Mouse (Mus musculus) induced T-regulatory cell, adult 2 months (primary cell): ENCODE results near the gene Dtnb.

Source experiments
- DNase-seq: peaks from one replicate; pipeline ENCODE4 v3.0.0-alpha.2; 2012; ENCODE audit warnings: low read depth

Gene Dtnb

DNA sequence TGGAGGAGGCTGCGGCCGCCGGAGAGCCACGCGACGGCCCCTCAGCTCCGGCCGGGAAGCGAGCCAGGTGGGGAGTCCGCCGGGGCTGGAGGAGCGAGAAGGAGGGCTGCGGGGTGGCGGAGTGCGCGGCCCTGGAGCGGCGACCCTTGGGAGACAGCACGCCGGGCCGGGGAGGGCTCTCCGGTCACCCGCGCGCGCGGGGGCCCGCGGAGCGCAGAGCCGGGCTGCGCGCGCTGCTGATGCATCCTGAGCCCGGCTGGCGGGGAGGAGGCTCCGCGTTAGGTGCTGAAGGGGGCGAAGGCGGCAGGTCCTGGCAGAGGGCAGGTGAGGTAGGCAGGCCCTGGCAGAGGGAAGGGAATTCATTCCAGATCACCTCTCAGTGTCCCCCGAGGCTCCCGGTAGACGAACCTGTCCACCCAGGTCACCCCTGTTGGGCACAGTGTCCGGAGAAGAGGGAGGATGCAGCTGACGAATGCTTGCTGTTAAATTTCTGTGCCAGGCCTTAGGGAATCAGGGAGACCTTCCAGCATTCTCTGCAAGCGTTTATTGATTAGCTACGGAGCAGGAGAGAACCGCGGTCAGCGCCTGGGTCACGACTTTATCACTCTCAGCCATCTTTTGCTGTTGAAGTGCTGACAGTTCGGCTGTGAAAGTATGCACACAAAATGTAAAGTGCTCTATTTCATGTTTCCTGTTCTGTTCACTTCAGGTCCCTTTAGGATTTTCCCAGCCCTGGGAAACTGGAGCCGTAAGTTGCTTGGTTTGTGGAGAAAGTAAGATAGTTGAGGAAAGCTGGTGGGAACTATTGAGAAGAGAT is 608 bp downstream of the Dtnb start:
- DNase-seq, result peak; percentile 77

DNA sequence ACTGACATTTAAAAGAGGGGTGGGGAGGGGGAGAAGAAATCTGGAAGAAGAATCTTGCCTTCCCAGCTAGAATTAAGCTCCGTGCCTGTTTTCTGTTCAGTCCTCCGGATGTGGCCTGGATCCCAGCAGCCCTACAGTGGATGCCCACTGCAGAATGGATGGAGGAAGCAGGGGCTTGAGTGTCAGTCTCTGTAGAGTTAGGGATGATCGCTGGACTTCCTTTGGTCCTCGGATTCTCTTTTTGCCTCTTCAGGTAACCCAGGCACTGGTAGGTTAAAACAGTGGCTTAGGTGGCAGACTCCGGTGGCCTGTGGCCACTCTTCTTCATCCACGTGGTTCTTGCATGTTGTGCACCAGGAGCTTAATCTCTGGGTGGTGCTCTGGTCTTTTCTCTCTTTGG is 1.2 kb downstream of the Dtnb start:
- DNase-seq, result peak; percentile 27

DNA sequence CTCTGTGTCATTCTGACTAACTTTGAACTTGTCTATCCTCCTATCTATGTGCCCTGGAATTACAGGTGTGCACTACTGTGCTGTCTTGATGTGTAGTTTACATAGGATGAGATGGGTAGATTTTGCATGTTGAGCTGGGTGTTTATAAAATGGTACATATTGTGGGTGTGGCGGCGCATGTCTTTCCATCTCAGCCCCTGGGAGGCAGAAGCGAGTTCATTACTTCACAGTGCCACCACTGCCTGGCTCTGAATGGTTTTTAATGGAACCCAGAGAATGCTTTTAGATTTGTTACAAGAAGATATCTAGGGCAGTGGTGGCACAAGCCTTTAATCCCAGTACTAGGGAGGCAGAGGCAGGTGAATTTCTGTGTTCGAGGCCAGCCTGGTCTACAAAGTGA is 2.5 kb downstream of the Dtnb start:
- DNase-seq, result peak; percentile 43

DNA sequence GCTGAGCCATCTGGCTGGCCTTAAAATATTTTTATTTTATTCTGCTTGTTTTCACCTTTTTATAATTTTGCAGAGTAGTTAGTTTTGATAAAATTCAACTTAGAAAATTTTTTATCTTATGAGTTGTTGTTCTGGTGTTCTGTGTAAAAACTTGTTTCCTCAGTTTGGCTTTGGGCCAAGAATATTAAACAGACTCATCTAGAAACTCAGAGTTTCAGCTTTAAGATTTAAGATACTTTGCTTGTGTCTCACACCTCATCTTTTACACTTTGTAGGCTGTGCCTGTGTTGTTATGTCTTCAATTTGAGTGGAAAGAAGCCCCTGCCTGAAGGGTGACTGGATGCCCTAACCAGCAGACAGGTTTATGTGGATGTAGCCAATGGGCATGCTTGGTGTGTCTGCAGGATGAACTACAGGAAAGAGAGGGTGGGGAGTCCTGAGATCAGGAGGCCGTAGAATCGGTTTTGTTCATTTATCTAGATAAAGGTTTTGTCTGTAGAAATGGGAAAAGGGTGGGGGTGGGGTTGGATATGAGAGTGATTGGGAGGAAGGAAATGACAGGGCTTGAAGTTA is 7.9 kb downstream of the Dtnb start:
- DNase-seq, result peak; percentile 53

DNA sequence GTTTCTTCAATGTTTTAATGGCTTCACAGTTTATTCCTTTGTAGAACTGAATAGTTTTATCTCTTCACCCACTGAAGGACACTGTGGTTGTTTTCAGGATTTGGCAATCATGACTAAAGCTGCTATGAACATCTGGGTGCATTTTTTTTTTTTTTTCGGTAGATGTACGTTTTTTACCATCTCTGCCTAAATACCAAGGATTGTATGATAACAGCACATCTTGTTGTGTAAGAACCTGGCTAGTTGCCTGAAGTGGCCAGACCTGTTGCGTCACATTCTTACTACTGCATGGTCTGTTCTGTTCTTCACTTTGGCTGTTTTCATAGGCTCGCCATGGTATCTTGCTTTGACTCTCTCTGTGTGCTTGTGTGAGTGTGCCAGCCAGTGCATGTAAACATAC is 10.4 kb downstream of the Dtnb start:
- DNase-seq, result no peak

DNA sequence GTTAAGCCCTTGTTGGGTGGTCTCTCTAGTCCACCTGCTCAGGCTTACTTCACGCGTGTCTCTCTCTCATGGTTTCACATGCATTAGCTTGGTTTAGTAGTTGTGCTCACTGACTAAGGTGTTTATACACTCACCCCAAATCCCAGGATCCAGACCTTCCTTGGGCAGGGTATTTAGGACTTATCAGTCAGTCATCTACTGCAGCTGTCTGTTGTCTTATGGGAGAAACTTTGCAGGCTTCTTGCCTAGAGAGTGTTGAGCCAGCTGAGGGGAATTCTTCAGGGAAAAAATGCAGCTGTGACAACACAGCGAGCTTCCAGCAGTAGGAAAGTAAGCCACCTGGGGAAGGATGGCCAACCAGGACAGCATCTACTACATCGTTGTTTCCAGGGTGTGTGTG is 13.3 kb downstream of the Dtnb start:
- no peak for DNase-seq

DNA sequence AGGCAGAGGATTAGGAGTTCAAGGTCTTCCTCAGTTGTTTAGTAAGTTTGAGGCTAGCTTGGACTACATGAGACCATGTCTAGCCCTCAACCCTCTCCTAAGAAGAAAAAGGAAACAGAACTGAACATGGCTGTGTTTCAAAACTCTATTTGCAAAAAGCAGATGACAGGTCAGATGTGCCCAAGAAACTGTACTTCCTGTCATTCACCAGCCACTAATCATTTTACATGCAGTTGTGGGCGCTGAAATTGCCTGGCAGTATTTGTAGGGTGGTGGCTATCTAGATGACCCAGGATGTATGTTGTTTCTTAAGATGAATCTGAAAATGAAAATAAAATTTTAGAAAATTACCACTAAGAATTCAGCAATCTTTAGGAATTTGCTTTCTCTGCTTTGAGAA is 14.8 kb downstream of the Dtnb start:
- DNase-seq, result no peak

DNA sequence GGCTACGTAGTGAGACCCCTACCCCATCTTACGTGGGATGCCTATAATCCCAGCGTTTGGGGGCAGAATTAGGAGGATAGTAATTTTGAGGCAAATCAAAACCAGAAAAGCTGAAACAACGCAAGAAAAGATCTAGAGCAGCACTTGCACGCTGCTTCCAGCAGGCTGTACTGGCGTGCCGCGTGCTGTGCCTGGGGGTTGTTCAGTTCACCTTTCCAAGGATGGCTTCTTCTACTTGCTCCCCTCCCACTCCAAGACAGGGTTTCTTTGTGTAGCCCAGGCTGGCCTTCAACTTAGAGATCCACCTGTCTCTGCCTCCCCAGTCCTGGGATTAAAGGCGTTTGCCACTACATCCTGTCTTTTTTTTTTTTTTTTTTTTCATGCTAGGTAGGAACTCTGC is 17.9 kb downstream of the Dtnb start:
- DNase-seq, result no peak

DNA sequence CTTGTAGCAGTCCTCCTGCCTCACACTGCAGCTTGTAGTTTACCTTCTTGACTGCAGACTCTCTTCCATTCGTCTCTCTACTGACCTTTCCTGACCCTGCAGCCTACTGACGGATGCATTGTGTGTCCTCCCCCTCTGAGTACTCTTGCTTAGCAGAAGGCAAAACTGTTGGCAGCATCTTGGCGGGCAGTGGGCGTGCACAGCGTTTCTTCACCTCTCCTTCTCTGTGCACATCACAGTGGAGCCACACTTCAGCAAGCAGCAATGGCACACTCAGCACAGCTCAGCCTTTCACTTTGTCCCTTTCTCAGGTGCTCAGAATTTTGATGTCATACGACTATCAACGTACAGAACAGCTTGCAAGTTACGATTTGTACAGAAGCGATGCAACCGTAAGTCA is 19.4 kb downstream of the Dtnb start:
- DNase-seq, result no peak

DNA sequence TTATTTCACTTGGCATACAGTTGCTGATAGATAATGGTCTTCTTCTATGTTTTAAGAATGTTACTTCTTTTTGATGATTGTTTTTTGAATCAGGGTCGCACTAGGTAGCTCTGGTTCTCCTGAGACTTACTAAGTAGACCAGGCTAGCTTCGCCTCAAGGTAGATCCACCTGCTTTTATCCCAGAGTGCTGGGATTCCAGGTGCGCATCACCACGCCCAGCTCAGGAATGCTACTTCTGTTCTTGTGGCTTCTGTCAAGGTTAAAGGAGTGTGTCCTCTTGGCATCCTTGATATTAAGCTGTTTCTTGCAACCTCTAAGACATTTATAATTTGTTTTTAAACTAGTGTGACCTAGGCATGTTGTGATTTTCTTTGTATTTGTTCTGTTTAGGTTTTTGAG is 30.6 kb downstream of the Dtnb start:
- DNase-seq, result no peak

DNA sequence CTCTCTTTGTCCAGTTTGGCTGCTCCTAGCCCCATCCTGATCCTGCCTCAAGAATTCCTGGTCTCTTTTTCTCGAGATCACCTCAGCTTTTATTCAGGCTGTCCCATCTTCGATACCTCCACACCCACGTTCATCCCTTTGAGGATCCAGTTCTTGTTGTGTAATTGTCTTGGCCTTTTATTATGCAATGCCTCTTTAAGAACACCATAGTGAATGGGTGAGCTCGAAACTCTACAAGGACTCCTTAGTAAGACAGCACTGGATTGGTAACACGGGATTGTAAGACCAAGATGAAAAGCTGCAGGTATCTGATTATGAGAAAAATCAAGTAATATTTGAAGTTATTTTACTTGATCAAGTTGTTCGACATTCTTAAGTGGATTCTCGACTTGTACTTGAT is 34.0 kb downstream of the Dtnb start:
- DNase-seq, result no peak

DNA sequence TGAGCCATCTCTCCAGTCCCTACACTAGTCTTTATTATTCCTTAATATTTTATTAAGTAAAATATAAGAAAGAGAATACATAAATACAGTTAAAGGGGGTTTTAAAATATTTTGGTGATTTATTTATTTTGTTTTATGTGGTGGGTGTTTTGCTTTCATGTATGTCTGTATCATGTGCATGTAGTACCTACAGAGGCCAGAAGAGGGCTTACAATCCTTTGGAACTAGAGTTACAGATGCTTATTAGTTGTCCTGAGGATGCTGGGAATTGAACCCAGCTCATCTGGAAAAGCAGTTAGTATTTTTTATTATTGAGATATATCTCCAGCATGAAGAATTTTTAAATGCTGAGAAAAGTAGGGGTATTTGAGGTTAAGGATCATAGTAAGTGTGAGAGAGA is 37.6 kb downstream of the Dtnb start:
- DNase-seq, result peak; percentile 67

DNA sequence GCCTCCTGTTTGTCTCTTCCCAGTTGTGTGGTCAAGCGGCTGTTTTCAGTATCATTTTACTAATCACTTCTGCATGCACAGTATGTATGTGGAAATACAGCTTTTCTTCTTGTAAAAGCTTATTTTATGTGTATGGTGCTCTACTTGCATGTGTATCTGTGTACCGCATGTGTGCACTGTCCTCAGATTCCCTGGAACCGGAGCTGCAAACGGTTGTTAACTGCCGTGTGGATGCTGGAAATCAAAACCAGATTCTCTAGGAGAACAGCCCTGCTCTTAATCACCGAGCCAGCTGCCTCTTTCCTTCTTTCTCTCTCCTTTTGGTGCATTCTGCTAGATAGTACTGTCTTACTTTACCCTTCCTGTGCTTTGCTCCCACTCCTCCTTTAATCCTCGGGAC is 39.7 kb downstream of the Dtnb start:
- no peak for DNase-seq

DNA sequence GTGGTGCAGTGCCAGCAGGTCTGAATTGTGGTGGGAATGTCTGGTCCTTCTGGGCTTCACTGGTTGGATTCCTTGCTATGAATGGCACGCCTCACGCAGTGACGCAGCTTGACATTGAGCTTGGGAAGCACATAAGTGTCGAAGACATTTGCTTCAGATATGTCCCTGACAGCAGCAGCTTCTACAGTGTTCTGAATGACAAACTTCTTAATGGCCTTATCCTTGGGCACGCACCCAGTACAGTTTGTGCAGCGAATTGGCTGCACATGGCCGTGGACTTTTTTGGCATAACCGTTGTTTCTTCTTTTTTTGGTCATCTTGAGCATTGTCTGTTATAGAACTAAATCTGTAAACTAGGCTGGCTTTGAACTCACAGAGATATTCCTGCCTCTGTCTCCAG is 42.9 kb downstream of the Dtnb start:
- DNase-seq, result no peak

DNA sequence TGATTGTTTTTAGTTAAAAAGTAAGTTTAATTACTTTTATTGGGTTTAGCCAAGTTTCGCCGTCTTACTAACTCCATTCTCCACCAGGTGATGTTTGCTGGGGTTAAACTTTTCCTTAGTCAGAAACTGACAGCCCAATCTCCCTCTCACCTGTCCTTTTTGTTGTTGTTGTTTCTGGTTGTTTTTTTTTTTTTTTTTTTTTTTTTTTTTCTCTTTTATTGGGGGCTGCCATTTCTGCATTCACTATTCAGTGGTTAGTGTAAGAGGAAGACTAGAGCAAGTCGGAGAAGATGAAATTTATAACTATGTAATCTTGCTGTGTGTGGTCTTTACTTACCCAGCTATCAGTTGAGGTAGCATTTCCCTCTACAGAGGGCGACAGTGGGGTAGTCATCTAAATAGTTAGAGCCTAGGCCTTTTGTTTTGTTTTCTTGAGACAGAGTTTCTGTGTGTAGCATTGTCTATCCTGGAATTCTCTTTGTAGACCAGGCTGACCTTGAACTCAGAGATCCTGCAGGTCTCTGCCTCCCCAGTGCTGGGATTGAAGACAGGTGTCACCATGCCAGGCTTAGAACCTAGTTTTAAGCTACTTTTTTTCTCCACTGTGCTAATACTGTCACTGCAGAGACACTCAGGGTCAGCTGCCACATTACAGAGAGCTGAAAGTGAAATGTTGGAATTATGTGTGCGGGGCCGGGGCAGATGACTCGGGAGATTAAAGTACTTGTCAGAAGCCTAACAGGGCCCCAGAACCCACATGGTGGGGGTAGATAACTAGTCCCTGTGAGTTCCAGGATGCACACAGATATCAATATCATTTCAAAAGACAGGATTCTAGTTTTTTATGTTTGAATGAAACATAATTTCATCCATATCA is 46.2 kb downstream of the Dtnb start:
- DNase-seq, result no peak

DNA sequence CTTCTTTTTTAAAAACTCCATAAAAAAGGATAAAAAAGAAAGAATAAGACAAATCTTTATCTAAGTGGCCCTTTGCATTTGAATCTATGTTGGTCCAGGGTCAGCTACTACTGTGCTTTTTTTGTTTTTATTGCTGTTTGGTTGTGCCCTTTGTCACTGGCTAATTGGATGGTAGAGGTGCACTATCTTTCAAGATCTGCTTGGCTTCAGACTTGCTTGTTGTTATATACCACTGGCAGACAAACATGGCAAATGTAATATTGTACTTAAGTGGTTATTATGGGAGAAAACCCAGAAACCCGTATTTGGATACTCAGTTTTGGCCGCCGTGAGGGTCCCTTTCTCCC is 46.8 kb downstream of the Dtnb start:
- no peak for DNase-seq

DNA sequence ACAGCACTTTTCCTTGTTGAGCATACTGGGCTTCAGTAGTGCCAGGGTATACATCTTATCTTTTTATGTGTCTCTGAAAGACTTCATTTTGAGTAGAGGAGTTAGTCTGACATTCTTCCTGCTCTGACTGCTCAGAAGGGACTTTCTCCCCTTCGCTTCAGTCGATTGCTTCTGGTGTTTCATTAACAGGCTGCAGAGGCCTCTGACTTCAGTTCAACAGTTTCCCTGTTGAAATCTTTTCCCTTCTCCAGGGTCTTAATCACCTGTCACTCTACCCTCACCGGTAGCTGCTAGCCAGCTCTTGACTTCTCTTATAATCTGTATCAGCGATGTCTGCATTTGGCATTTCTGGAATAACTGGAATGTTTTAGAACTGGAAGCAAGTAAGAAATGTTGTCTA is 54.7 kb downstream of the Dtnb start:
- no peak for DNase-seq

DNA sequence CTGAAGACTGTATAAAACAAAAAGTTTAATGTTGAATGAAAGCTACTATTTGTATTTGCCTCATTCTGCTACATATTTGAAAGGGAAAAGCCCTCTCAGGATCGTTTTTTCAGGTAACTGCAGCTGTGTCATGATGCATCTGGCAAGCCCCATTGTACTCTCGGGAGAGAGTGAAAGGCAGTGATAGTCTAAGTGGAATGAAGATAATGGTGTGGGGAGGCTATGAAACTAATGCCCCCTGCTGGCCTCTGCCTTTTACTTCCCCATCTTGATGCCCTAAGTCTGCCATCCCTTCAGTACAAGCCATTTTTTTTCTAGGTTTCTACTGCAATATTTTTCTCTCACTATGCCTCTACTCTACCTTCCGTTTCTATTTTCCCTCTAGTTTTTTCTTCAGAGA is 69.8 kb downstream of the Dtnb start:
- DNase-seq, result peak; percentile 45

DNA sequence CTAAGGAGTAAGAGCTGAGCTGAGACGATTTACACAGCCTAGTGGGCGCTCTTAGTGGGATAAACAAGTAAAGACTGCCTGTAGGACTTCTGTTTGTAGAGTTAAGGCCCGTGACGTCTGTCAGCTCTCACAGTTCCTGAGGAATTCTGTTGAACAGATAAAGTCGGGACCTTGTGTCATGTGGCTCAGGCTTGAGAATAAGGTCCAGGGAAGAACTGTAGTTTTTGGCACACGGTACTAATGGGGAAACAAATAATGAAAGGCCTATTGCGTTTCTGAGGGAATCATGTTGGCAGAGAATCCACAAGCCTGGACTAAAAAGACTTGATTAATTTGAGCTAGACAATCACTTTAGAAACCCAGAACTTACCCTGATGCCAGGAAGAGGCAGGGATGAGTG is 84.6 kb downstream of the Dtnb start:
- no peak for DNase-seq

DNA sequence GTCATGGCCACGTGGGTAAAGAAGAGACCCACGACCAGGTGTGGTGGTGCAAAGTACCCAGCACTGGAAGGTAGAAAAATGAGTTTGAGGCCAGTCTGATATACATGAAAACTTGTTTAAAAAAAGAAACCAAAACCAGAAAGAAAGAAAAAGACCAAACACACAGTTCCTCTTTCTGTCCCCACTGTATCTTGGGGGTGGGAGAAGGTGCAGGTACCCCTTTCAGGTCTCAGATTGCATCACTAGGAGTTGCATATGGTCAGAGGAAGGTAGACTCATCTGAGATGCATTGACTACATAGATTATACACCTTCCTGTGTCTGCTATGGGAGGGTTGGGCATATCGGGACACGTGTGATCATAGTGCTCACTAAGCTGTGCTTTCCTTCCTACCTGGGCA is 85.1 kb downstream of the Dtnb start:
- DNase-seq, result no peak

DNA sequence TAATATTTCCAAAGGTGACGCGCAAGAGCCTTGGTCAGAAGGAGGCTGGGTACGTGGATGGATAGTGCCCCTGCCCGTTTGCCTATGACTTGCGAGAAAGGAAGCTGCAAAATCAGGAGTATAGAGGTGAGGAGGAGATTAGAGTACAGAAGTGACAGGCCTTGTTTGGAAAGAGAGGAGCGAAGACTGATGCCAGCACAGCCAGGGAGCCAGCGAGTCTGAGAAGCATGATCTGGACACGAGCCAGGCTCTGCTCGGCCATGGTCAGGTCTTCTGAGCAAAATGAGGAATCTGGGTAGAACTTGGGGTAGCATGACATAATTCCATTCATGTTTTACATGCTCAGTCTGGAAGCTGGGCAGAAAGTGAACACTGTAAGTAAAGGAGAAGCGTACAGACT is 85.6 kb downstream of the Dtnb start:
- no peak for DNase-seq

DNA sequence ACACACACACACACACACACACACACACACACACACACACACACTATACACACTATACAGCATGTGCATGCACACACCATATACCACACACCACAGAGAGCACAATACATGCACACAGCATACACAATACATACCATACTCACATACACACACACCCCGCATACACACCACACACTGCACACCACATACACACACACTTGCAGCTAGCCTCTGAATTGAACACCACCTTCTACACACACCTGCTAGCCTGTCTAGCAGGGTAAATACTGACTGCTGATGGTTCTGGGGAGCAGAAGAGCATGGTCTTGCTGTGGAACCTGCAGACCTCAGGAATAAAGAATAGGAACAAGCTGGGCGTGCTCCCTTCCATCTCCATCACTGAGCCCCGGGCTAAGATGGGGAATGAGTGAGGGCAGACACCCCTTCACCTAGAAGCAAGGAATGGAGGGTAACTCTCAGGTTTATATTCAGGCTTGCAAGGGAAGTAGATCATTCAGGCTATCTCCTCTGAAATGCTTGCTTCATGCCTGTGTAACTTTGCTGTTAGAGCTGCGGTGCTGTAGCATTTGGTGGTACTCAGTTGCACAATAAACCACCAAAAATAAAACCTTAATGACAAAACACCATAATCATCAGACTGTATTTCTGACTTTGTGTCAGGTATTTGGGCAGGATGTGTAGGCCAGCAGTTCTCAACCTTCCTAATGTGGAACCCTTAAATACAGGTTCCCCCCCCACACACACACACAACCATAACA is 87.6 kb downstream of the Dtnb start:
- DNase-seq, result no peak
